Mouse (Mus musculus) testis, postnatal 14 days (tissue): ENCODE results near the gene Abca8a.
"Not testable (repeated sequence)": the region's sequence is repeated elsewhere in the genome, so short reads cannot be mapped to it uniquely, and the experiment has no call there.

Experiments used
- DNase-seq: peaks from one replicate; pipeline ENCODE4 v3.0.0; 2021; ENCODE audit warnings: low spot score

The Abca8a gene

GRCm38 (mm10) chr11:109987460-109988072 lies 108.2 kb downstream of the Abca8a start:
- DNase-seq, result not testable (repeated sequence)

GRCm38 (mm10) chr11:109981872-109982271 lies 113.9 kb downstream of the Abca8a start:
- no peak for DNase-seq
